Mouse (Mus musculus): ENCODE data around the gene Chl1.

GRCm38 (mm10) chr6:103697349-103698028 is 187.1 kb downstream of the Chl1 start:
- TF ChIP-seq POLR2A (IDR thresholded peaks at IDR 0.05; ENCODE audit: borderline replicate concordance, extremely low read depth, low read depth, low read length) (no peak), CTCF (IDR thresholded peaks at IDR 0.05; ENCODE audit: insufficient read depth, low read length) (peak; percentile 18; the same call in 1 of the 2 replicates)
